Mouse (Mus musculus) heart, embryonic 12.5 days (tissue): ENCODE data around the gene Stard13. TPM values are rescaled to one million over a fixed set of nuclear protein-coding genes. Genes with fewer than 3 reads are reported as not detected.

ENCODE experiments used
- ATAC-seq: fragments of 200-750 bp; cut with Nextera tagmentation; 2 replicates; pipeline ENCODE4 v1.8.0; 2017; ENCODE audit warnings: moderate TSS enrichment, moderate library complexity; ENCODE audit not compliant: insufficient number of reproducible peaks, low FRiP score
- H3K27ac ChIP-seq: fragments of 300-500 bp; sonication (generic); 2 replicates; pipeline ENCODE4 v1.5.1; 2016; ENCODE audit warnings: mild to moderate bottlenecking, moderate library complexity; ENCODE audit not compliant: poor library complexity, severe bottlenecking
- H3K27me3 ChIP-seq: fragments of 300-500 bp; sonication (generic); replicated peaks from 2 replicates; pipeline ENCODE4 v1.6.1; 2016; ENCODE audit warnings: mild to moderate bottlenecking, moderate library complexity
- H3K36me3 ChIP-seq: fragments of 300-500 bp; sonication (generic); 2 replicates; pipeline ENCODE4 v1.6.1; 2016; ENCODE audit warnings: mild to moderate bottlenecking, moderate library complexity
- H3K4me1 ChIP-seq: fragments of 300-500 bp; sonication (generic); replicated peaks from 2 replicates; pipeline ENCODE4 v1.6.1; 2016; ENCODE audit warnings: mild to moderate bottlenecking
- H3K4me2 ChIP-seq: fragments of 300-500 bp; sonication (generic); 2 replicates; pipeline ENCODE4 v1.6.1; 2016; ENCODE audit warnings: mild to moderate bottlenecking, moderate library complexity
- H3K4me3 ChIP-seq: fragments of 300-500 bp; sonication (generic); 2 replicates; pipeline ENCODE4 v1.5.1; 2016; ENCODE audit warnings: mild to moderate bottlenecking
- H3K9ac ChIP-seq: fragments of 300-500 bp; sonication (generic); 2 replicates; pipeline ENCODE4 v1.6.1; 2016; ENCODE audit warnings: mild to moderate bottlenecking, moderate library complexity
- H3K9me3 ChIP-seq: fragments of 300-500 bp; sonication (generic); replicated peaks from 2 replicates; pipeline ENCODE4 v1.6.1; 2016; ENCODE audit warnings: mild to moderate bottlenecking, moderate library complexity
- WGBS: fragments of 180-500 bp; shearing (Covaris S2); methylation state at CpG from one replicate; pipeline ENCODE4 v1.1.7; 2016; 5-methylcytosine and 5-hydroxymethylcytosine counted together
- polyA plus RNA-seq: library from polyadenylated mRNA; unstranded; fragments of >200 nt; fragmentation: Nextera tagmentation; extraction: Ambion mirVana; gene quantifications from 2 replicates; pipeline ENCODE4 v1.2.1, GENCODE M21; 2016

The Stard13 gene
- polyA plus RNA-seq, 1 experiment from 2014 or later: 3.2 TPM

DNA sequence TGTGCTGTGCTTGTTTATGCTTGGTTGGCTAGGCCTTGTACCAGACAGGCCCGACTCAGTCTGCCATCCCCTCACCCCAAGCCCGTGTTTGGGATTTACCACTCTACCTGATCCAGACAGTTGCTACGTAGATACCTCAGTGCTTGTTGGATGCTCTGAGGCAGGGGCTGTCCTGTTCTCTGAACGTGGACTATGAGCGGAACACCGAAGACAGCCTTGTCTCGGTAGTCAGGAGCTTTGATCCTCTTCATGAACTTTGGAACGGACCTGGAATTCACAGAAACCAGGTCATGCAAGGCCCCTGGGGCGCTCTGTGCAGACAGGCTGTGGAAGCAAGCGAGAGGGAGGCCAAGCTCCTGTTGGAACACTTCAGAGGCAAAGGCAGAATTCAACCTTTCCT lies 174.3 kb downstream of the Stard13 start:
- WGBS: 87% methylated on average over 10 of the region's 10 CpGs
- H3K9me3 ChIP-seq: peaks cover 9% of the 10 kb centered on the region
- H3K36me3 ChIP-seq: peaks cover 20% of the 10 kb centered on the region
- no peak for ATAC-seq
- H3K27me3 ChIP-seq: no peaks in the 10 kb centered on the region
- H3K9ac ChIP-seq: no peak overlapping the region
- H3K4me3 ChIP-seq: no peak overlapping the region
- peaks cover 34% of the 10 kb centered on the region for H3K4me1 ChIP-seq
- no peak overlapping the region for H3K27ac ChIP-seq
- no peak overlapping the region for H3K4me2 ChIP-seq

DNA sequence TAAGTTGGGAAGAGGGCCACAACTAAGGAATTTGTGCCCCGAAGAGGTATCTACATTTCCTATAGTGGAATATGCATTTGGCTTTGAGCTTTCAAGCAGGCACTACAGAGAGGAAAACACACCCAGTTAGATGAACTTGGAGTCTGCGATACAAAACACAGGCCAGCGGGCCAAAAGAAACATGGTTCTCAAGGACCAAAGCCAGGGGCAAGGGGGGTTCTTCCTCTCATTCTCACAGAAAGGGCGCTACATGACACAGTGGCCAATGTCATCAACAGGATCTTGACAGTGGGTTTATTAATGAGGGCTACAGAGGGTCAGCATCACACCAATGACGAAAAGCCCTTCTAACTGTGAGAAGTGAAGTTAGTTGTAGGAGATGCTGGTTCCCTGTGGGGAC lies 175.9 kb downstream of the Stard13 start:
- peaks cover 9% of the 10 kb centered on the region for H3K9me3 ChIP-seq
- peaks cover 13% of the 10 kb centered on the region for H3K36me3 ChIP-seq
- peak overlapping the region; percentile 32; the same call in 1 of the 2 replicates for H3K27ac ChIP-seq
- H3K27me3 ChIP-seq: no peaks in the 10 kb centered on the region
- WGBS: 80% methylated on average over 5 of the region's 5 CpGs
- no peak overlapping the region for H3K9ac ChIP-seq
- ATAC-seq: peak; percentile 37; the same call in 1 of the 2 replicates
- peaks cover 39% of the 10 kb centered on the region for H3K4me1 ChIP-seq
- H3K4me2 ChIP-seq: no peak overlapping the region
- H3K4me3 ChIP-seq: no peak overlapping the region

DNA sequence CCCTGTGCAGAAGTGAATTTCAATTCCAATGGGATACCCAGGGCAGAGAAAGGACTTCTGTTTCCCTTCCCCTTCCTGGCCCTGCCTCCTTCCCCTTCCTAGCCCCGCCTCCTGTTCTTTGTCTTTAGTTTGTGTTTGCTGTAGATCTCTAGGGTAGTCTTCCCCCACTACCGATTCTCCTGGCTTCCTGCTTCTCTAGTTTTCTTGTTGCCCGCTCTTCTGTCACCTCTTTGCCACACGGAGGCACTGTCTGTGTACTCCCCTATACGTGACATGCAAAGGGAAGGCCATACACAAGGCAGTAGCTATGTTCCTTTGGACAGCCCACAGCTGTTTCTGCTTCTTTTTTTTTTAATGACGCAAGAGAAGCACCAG lies 176.7 kb downstream of the Stard13 start:
- Histone ChIP-seq H3K27me3 (no peaks in the 10 kb centered on the region), H3K4me1 (peaks cover 39% of the 10 kb centered on the region), H3K9ac (no peak overlapping the region), H3K36me3 (peaks cover 11% of the 10 kb centered on the region), H3K27ac (peak overlapping the region; percentile 64), H3K4me3 (no peak overlapping the region), H3K9me3 (peaks cover 2% of the 10 kb centered on the region), H3K4me2 (no peak overlapping the region; the same call in 1 of the 2 replicates)
- peak; percentile 69 for ATAC-seq
- WGBS: 34% methylated on average over 6 of the region's 6 CpGs

DNA sequence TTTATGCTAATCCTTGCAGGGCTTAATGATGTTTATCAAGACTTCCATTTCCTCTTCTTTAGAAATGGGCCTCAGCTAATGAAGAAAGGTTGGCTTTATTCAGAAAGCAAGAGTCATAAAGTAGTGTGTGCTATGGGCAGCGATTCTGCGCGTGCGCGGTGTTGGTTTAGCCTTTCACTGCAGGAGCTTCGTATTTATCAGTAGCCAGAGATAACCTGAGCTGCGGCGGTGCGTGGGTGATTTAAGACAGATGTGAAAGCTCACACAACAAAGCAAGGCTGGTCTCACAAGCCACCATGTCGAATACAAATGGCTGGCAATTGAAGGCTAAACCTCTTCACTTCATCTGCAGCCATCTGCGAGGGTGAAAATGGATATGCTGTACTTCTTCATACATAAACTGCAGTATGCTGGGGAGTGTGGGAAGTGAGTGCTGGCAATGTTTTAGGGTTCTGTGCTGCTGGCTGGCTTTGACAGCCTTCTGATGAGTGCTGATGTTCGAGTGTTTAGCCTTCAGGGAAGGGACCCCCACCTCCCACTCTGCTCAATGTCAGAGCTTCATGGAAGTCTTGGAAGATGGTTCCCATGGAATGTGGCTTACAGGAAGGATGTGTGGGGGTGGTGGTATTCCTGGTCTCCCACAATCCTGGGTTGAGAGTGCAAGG lies 177.2 kb downstream of the Stard13 start:
- Histone ChIP-seq H3K27me3 (no peaks in the 10 kb centered on the region), H3K27ac (peak overlapping the region; percentile 64), H3K9ac (no peak overlapping the region), H3K4me3 (no peak overlapping the region), H3K9me3 (no peaks in the 10 kb centered on the region; the same call in 1 of the 2 replicates), H3K36me3 (peaks cover 7% of the 10 kb centered on the region), H3K4me2 (peak overlapping the region; percentile 40), H3K4me1 (peaks cover 39% of the 10 kb centered on the region)
- WGBS: 28% methylated on average over 12 of the region's 12 CpGs
- peak; percentile 36 for ATAC-seq

DNA sequence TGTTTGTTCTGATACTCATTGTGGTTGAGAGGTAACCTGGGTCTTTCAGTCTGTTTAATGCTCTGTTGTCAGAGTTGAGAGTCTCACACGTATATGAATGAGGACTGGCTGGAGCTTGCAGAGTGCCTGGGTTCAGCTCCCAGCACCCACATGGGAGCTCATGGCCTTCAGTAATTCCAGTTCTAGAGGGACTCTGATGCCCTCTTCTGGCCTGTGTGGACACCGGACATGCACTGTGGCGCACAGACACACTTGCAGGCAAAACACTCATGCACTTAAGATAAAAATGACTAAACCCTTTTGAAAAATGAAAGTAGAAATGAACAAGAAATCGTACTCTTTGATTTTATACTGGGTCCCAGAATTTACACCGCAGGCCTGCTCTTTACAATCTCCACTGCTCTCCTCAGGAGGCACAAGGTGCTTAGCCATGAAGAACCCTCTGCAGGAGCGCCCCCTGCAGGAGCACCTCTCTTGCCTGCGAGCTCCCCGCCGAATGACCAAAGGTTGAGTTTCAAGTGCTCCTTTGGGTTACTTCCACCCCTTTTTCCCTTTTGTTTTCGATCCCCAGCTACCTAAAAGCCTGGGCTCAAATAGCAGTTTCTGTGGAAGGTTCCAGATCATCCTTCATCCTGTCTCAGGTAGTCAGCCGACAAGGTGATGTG lies 178.1 kb downstream of the Stard13 start:
- Histone ChIP-seq H3K27me3 (no peaks in the 10 kb centered on the region), H3K27ac (no peak overlapping the region), H3K9ac (no peak overlapping the region), H3K4me3 (no peak overlapping the region), H3K36me3 (peaks cover 7% of the 10 kb centered on the region), H3K9me3 (no peaks in the 10 kb centered on the region; the same call in 1 of the 2 replicates), H3K4me2 (no peak overlapping the region), H3K4me1 (peaks cover 36% of the 10 kb centered on the region)
- 90% methylated on average over 11 of the region's 11 CpGs for WGBS
- ATAC-seq: no peak

DNA sequence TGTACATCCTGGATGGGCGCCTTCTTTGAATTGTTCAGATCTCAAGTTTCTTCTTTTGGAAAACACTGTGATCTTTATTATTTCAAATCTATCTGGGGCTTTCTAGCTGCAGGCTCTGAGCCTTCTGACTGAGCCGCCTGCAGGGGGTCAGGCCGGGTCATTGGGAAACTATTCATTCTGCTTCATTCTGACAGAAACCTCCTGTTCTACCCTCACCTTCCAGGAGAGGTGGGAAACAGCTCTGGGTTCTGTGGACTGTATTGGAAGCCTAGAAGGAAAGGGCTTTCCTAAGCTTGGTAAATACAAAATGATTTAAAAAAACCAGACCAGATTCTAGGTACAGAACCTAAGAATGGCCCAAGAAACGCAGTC lies 178.9 kb downstream of the Stard13 start:
- H3K27ac ChIP-seq: no peak overlapping the region
- no peaks in the 10 kb centered on the region; the same call in 1 of the 2 replicates for H3K9me3 ChIP-seq
- no peak overlapping the region for H3K4me2 ChIP-seq
- no peak overlapping the region for H3K9ac ChIP-seq
- WGBS: 62% methylated on average over 4 of the region's 4 CpGs
- no peak for ATAC-seq
- H3K36me3 ChIP-seq: peaks cover 7% of the 10 kb centered on the region
- no peak overlapping the region for H3K4me3 ChIP-seq
- H3K27me3 ChIP-seq: no peaks in the 10 kb centered on the region
- peaks cover 36% of the 10 kb centered on the region for H3K4me1 ChIP-seq

DNA sequence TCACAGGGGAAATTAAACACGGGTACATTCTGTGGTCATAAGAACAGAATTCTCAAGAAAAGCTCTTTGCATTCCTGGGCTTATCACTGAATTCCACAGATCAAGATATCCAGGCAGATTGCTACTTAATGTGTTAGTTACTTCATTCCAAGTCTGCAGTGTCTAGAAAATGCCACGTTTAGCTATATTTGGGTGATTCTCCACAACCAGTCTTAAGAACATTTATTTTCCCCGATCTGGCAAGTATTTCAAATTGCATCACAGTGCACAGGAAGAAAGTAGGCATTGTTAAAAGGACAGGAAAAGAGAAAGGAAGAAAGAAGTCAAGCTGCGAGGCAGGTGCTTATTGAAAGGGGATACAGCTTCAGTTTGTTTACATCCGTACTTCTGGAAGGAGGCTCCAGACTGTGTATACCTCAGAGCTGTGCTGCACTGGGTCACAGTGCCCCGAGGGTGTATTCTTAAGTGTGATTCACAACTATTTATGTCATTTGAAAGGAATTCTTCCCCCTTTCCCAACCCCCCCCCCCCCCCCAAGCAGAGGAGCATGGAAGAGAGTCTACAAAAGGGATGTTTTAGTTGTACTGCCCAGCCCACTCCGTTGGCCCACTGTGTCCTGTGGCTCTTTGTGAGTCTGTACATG lies 179.4 kb downstream of the Stard13 start:
- 0 out of 2 replicates have a peak, but pooled peaks have one; percentile 20 for ATAC-seq
- H3K4me1 ChIP-seq: peaks cover 41% of the 10 kb centered on the region
- 40% methylated on average over 7 of the region's 7 CpGs for WGBS

DNA sequence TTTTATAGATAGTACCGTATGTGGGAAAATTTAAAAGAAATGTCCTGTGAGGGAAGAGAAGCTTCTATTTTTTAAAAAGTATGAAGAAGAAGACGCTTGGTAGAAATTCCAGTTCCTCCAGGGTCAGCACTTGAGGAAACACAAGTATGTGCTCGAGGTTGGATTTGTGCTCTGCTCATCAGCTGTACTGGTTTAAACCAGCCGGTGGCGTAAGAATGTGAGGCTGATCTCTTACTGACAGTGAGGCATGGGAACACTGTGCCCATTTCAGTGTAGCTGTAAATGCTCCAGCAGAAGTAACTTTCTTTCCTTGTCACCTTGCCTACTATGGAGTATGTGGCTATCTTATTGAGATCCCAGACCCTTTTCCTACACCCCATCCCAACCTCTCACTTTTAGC lies 180.4 kb downstream of the Stard13 start:
- Histone ChIP-seq H3K9me3 (no peaks in the 10 kb centered on the region; the same call in 1 of the 2 replicates), H3K4me2 (no peak overlapping the region), H3K27me3 (no peaks in the 10 kb centered on the region), H3K27ac (no peak overlapping the region), H3K4me3 (no peak overlapping the region), H3K4me1 (peaks cover 44% of the 10 kb centered on the region), H3K9ac (no peak overlapping the region), H3K36me3 (peaks cover 7% of the 10 kb centered on the region)
- ATAC-seq: no peak
- WGBS: 73% methylated on average over 5 of the region's 5 CpGs

More for the DNA sequence above, 179.4 kb downstream of the Stard13 start:
- no peak overlapping the region for H3K4me2 ChIP-seq
- peaks cover 7% of the 10 kb centered on the region for H3K36me3 ChIP-seq
- H3K4me3 ChIP-seq: no peak overlapping the region
- H3K27ac ChIP-seq: no peak overlapping the region
- H3K9ac ChIP-seq: no peak overlapping the region
- H3K9me3 ChIP-seq: no peaks in the 10 kb centered on the region; the same call in 1 of the 2 replicates
- H3K27me3 ChIP-seq: no peaks in the 10 kb centered on the region

DNA sequence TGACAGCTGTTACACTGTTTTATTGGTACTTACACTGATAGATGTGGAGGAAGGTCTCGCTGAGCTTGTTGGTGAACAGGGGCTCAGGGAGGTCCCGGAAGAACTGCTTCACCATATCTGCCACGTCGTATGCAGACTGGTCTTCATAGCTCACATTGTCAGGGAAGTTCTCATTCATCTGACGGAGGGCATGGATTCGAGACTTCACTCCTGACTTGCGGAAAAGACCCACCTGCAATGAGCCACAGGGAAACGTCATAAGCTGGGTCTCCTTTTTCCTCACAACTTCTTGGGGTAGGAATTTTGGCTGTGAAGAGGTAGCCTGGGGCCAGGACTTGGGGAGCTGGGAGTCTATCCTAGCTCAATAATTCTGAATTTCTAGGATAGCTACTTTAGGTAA lies 181.3 kb downstream of the Stard13 start:
- Histone ChIP-seq H3K27me3 (no peaks in the 10 kb centered on the region), H3K4me2 (no peak overlapping the region), H3K4me1 (peaks cover 40% of the 10 kb centered on the region), H3K9me3 (no peaks in the 10 kb centered on the region; the same call in 1 of the 2 replicates), H3K9ac (no peak overlapping the region), H3K36me3 (peaks cover 7% of the 10 kb centered on the region), H3K4me3 (no peak overlapping the region), H3K27ac (no peak overlapping the region)
- ATAC-seq: no peak
- 89% methylated on average over 8 of the region's 8 CpGs for WGBS

DNA sequence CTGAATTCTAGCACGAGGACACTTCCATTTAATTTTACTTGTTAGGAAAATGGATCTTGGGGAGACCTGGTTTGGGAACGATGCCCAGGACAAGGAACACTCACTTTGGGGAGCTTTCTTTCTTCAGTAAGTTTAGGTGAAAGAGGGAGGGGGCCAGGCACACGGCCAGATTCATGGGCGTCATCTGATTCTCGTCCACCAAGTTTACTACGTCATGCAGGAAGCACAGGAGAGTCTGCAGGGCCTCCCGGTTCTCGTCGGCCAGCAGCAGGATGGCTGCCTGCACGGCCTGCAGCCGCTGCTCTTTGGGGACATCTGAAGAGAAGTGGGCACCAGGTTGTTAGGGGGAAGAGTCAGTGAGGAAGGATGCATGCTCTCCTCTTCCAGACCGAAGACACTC lies 186.1 kb downstream of the Stard13 start:
- Histone ChIP-seq H3K4me1 (peaks cover 13% of the 10 kb centered on the region), H3K27me3 (no peaks in the 10 kb centered on the region), H3K4me2 (no peak overlapping the region), H3K27ac (no peak overlapping the region), H3K9me3 (no peaks in the 10 kb centered on the region; the same call in 1 of the 2 replicates), H3K4me3 (no peak overlapping the region), H3K9ac (no peak overlapping the region), H3K36me3 (peaks cover 14% of the 10 kb centered on the region)
- no peak for ATAC-seq
- WGBS: 73% methylated on average over 12 of the region's 12 CpGs

DNA sequence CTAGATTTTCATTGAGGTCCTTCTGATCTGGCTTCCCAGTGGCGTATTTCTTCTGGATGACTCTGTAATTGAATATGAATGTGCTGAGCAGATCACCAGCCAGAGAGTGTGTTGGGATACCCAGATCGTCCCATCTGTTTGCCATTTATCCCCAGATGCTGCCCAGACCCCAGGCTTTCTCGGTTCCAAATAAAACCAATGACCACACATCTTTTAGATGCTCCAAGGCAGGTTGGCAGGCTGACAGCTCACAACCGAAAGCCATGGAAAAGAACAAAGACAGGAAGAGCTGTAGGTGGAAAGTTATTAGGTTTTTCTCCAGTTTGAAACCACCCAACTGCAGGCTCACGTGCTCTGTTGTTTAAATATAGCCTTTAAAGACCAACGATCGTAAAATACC lies 186.7 kb downstream of the Stard13 start:
- no peak for ATAC-seq
- peaks cover 11% of the 10 kb centered on the region for H3K36me3 ChIP-seq

More for the DNA sequence above, 186.7 kb downstream of the Stard13 start:
- Histone ChIP-seq H3K4me3 (no peak overlapping the region), H3K4me2 (no peak overlapping the region), H3K9ac (no peak overlapping the region), H3K9me3 (no peaks in the 10 kb centered on the region), H3K27me3 (no peaks in the 10 kb centered on the region), H3K27ac (no peak overlapping the region), H3K4me1 (peaks cover 13% of the 10 kb centered on the region)
- WGBS: 66% methylated on average over 7 of the region's 7 CpGs
